Mouse (Mus musculus) adrenal gland, adult 2 months (tissue): ENCODE measurements at regions not wholly inside any gene's neighbourhood (a gene's known extent, or its start where the extent isn't known, plus 50 kb on each side); places are given as distances from the start of the nearest gene placed in this dataset.
A peak's percentile ranks its signal among the peaks of the same experiment; 100 is the strongest.
"Not testable (repeated sequence)": the region's sequence is repeated elsewhere in the genome, so short reads cannot be mapped to it uniquely, and the experiment has no call there.

Experiments used
- DNase-seq: peaks from one replicate; pipeline ENCODE4 v3.0.0; 2021

GRCm38 (mm10) chr14:53993427-53993826 is 260.5 kb downstream of the Dad1 start:
- no peak for DNase-seq

GRCm38 (mm10) chr14:53992712-53993286 is 261.1 kb downstream of the Dad1 start:
- no peak for DNase-seq

GRCm38 (mm10) chr14:53991390-53991789 is 262.5 kb downstream of the Dad1 start:
- no peak for DNase-seq

- DNase-seq = no peak
These were observed 273.1 kb downstream of the Dad1 start for GRCm38 (mm10) chr14:53980771-53981170.

GRCm38 (mm10) chr14:53961426-53961825 is 292.5 kb downstream of the Dad1 start:
- not testable (repeated sequence) for DNase-seq

GRCm38 (mm10) chr14:53960779-53961178 is 293.1 kb downstream of the Dad1 start:
- no peak for DNase-seq

GRCm38 (mm10) chr14:53935791-53936231 is 318.1 kb downstream of the Dad1 start:
- DNase-seq = peak; percentile 77

- DNase-seq = peak; percentile 52
These were observed 318.6 kb downstream of the Dad1 start for GRCm38 (mm10) chr14:53935336-53935735.

GRCm38 (mm10) chr14:53910871-53911270 is 343.0 kb downstream of the Dad1 start:
- DNase-seq = no peak

GRCm38 (mm10) chr14:53904578-53904977 is 349.3 kb downstream of the Dad1 start:
- DNase-seq = no peak

- DNase-seq = no peak
These were observed 352.8 kb downstream of the Dad1 start for GRCm38 (mm10) chr14:53901103-53901502.

- DNase-seq = no peak
These were observed 372.6 kb downstream of the Dad1 start for GRCm38 (mm10) chr14:53881304-53881703.

- no peak for DNase-seq
These were observed 377.3 kb downstream of the Dad1 start for GRCm38 (mm10) chr14:53876581-53876980.

- no peak for DNase-seq
These were observed 378.2 kb downstream of the Dad1 start for GRCm38 (mm10) chr14:53875736-53876135.

GRCm38 (mm10) chr14:53847049-53847448 is 406.9 kb downstream of the Dad1 start:
- no peak for DNase-seq

- DNase-seq = no peak
These were observed 408.3 kb downstream of the Dad1 start for GRCm38 (mm10) chr14:53845646-53846045.

GRCm38 (mm10) chr14:53832553-53832952 is 421.4 kb downstream of the Dad1 start:
- DNase-seq = no peak

GRCm38 (mm10) chr14:53831651-53832050 is 422.3 kb downstream of the Dad1 start:
- no peak for DNase-seq

GRCm38 (mm10) chr14:53830717-53831116 is 423.2 kb downstream of the Dad1 start:
- DNase-seq = no peak

GRCm38 (mm10) chr14:53826782-53827181 is 427.1 kb downstream of the Dad1 start:
- peak; percentile 41 for DNase-seq

- DNase-seq = peak; percentile 39
These were observed 447.7 kb downstream of the Dad1 start for GRCm38 (mm10) chr14:53806231-53806630.

GRCm38 (mm10) chr14:53803698-53804620 is 449.9 kb downstream of the Dad1 start:
- peak; percentile 59 for DNase-seq

- no peak for DNase-seq
These were observed 451.4 kb downstream of the Dad1 start for GRCm38 (mm10) chr14:53802547-53802946.
